Mouse (Mus musculus) midbrain, embryonic 13.5 days (tissue): ENCODE results near the gene Auts2. TPM values are rescaled to one million over a fixed set of nuclear protein-coding genes. Genes with fewer than 3 reads are reported as not detected.
A peak's percentile ranks its signal among the peaks of the same experiment; 100 is the strongest.

Experiments used
- ATAC-seq: fragments of 200-750 bp; cut with Nextera tagmentation; 2 replicates; pipeline ENCODE4 v1.8.0; 2017; ENCODE audit warnings: mild to moderate bottlenecking, moderate TSS enrichment, moderate library complexity
- H3K27ac ChIP-seq: fragments of 300-500 bp; sonication (generic); 2 replicates; pipeline ENCODE4 v1.5.1; 2015; ENCODE audit warnings: inconsistent platforms, mild to moderate bottlenecking, moderate library complexity
- H3K27me3 ChIP-seq: fragments of 300-500 bp; sonication (generic); 2 replicates; pipeline ENCODE4 v1.6.1; 2015; ENCODE audit warnings: mild to moderate bottlenecking, inconsistent platforms
- H3K36me3 ChIP-seq: fragments of 300-500 bp; sonication (generic); 2 replicates; pipeline ENCODE4 v1.6.1; 2015; ENCODE audit warnings: mild to moderate bottlenecking, inconsistent platforms
- H3K4me1 ChIP-seq: fragments of 300-500 bp; sonication (generic); replicated peaks from 2 replicates; pipeline ENCODE4 v1.6.1; 2015; ENCODE audit warnings: inconsistent platforms
- H3K4me2 ChIP-seq: fragments of 300-500 bp; sonication (generic); replicated peaks from 2 replicates; pipeline ENCODE4 v1.6.1; 2015; ENCODE audit warnings: moderate library complexity, mild to moderate bottlenecking, inconsistent platforms
- H3K4me3 ChIP-seq: fragments of 300-500 bp; sonication (generic); replicated peaks from 2 replicates; pipeline ENCODE4 v1.5.1; 2015; ENCODE audit warnings: mild to moderate bottlenecking, inconsistent platforms
- H3K9ac ChIP-seq: fragments of 300-500 bp; sonication (generic); replicated peaks from 2 replicates; pipeline ENCODE4 v1.6.1; 2015; ENCODE audit warnings: mild to moderate bottlenecking, inconsistent platforms
- H3K9me3 ChIP-seq: fragments of 300-500 bp; sonication (generic); 2 replicates; pipeline ENCODE4 v1.6.1; 2016; ENCODE audit warnings: mild to moderate bottlenecking, inconsistent platforms
- WGBS: fragments of 180-500 bp; shearing (Covaris S2); methylation state at CpG from one replicate; pipeline ENCODE4 v1.1.7; 2015; 5-methylcytosine and 5-hydroxymethylcytosine counted together
- polyA plus RNA-seq: library from polyadenylated mRNA; unstranded; fragments of >200 nt; fragmentation: Nextera tagmentation; extraction: Ambion mirVana; gene quantifications from 2 replicates; pipeline ENCODE4 v1.2.1, GENCODE M21; 2015

Gene Auts2
- polyA plus RNA-seq, 1 experiment from 2014 or later: 76.2 TPM

DNA sequence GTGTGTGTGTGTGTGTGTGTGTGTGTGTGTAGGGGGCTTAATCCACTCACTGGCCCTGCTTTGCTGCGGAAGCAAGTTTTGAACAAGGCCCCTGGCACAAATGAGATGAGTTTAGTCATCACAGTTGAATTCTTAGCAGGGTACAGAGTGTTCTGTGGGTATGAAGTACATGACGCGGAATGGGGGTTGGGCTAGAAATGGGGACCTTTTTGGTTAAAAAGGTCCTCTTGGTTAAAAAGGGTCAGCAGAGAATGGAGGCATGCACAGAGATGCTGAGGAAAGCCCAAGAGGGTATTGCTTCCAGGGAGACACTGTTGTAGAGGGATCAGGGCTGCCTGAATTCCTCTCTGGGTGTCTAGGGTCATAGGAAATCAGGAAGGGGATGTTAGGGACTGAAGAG, 945.6 kb downstream of the Auts2 start:
- Histone ChIP-seq H3K27me3 (peaks cover 31% of the 10 kb centered on the region), H3K4me1 (peaks cover 80% of the 10 kb centered on the region), H3K4me3 (no peak overlapping the region), H3K27ac (peak overlapping the region; percentile 77), H3K36me3 (no peaks in the 10 kb centered on the region), H3K4me2 (0 out of 2 replicates have a peak overlapping the region, but pooled peaks have one; percentile 30), H3K9me3 (no peaks in the 10 kb centered on the region), H3K9ac (no peak overlapping the region)
- ATAC-seq: no peak
- WGBS: 45% methylated on average over 3 of the region's 3 CpGs

DNA sequence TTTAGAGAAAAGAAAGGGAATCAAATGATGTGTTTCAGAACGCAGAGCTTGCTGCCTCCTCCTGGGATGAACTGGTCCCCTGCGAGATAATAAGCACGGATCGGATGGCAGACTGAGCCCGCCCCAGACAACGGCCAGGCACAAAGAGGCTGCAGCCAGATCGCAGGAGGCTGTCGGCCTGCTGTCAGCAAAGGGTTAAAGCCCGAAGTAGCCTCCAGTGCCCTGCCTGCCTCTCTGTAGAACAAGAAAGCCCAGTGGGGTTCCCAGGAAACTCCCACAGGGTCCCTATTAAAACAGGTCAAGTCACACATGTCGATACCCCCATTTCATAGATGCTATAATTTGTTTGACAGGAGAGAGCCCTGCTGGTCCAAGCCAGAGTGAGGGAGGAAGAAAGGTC, 946.6 kb downstream of the Auts2 start:
- Histone ChIP-seq H3K9me3 (no peaks in the 10 kb centered on the region), H3K4me1 (peaks cover 79% of the 10 kb centered on the region), H3K36me3 (no peaks in the 10 kb centered on the region), H3K9ac (peak overlapping the region; percentile 33; the same call in 1 of the 2 replicates), H3K27ac (peak overlapping the region; percentile 77), H3K27me3 (peaks cover 36% of the 10 kb centered on the region), H3K4me2 (peak overlapping the region; percentile 30), H3K4me3 (no peak overlapping the region)
- 0% methylated on average over 10 of the region's 10 CpGs for WGBS
- ATAC-seq: peak; percentile 6; the same call in 1 of the 2 replicates

DNA sequence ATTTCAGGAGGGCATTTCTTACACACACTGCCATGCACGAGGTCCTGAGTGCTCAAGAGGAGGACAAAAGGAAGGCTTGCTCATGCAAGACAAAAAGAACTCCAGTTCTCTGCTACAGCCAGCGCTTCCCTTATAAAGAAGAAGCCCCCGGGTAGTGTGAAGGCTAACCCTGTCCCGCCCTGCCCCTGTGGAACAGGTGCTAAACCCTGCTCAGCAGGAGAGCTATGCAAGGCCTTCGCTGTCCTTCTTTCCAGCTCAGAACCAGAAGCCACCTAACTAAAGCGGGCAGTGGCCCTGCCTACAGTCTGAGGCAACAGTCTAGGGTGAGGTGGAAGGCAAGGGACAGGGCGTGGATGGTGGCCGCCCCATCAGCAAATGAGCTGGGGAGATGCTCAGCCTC, 947.4 kb downstream of the Auts2 start:
- Histone ChIP-seq H3K27ac (peak overlapping the region; percentile 77), H3K27me3 (peaks cover 43% of the 10 kb centered on the region), H3K9me3 (no peaks in the 10 kb centered on the region), H3K4me2 (peak overlapping the region; percentile 30; the same call in 1 of the 2 replicates), H3K4me1 (peaks cover 71% of the 10 kb centered on the region), H3K36me3 (no peaks in the 10 kb centered on the region), H3K4me3 (no peak overlapping the region), H3K9ac (no peak overlapping the region)
- WGBS: 12% methylated on average over 8 of the region's 8 CpGs
- no peak for ATAC-seq

DNA sequence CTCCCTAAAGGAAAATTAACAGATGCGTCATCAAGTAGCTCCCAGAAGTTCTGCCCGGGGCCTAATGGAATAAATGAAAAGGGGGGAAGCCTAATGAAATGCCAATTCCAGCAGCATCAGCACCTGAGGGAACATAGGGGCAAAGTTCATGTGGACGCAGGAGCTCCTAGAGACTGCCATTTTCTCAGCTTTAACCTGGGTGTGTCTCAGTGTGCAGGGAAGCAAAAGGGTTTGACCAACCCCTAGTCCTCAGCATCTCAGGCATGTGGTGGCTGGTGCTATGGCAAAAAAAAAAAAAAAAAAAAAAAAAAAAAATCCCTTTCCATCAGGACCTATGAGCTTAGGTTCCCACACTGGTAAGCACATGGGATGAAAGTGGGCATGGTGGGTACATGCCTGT, 948.5 kb downstream of the Auts2 start:
- H3K4me3 ChIP-seq: no peak overlapping the region
- WGBS: 52% methylated on average over 3 of the region's 3 CpGs
- H3K27me3 ChIP-seq: peaks cover 50% of the 10 kb centered on the region
- no peak overlapping the region for H3K4me2 ChIP-seq
- H3K27ac ChIP-seq: no peak overlapping the region
- peaks cover 60% of the 10 kb centered on the region for H3K4me1 ChIP-seq
- H3K9ac ChIP-seq: no peak overlapping the region
- no peaks in the 10 kb centered on the region for H3K36me3 ChIP-seq
- no peak for ATAC-seq
- H3K9me3 ChIP-seq: no peaks in the 10 kb centered on the region

DNA sequence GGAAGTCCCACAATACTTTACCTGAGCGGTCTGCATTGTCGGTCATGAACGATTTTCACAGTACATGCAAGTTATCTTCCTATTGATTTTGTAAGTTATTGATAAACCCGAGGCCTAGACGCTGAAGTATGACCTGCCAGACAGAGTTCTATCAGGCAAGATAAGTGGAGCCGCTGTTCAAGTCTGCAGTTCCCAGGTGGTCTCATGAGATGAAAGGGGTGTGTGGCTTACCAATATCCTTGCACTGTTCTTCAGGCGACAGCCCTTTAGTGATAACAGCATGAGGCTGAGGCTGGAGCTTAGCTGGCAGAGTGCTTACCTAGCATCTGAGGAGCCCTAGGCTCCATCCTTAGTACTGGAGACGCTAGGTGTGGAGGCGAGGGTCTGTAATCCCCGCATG, 949.9 kb downstream of the Auts2 start:
- Histone ChIP-seq H3K27me3 (peaks cover 46% of the 10 kb centered on the region), H3K9me3 (no peaks in the 10 kb centered on the region), H3K36me3 (no peaks in the 10 kb centered on the region), H3K9ac (no peak overlapping the region), H3K27ac (no peak overlapping the region), H3K4me3 (no peak overlapping the region), H3K4me1 (peaks cover 46% of the 10 kb centered on the region), H3K4me2 (no peak overlapping the region)
- 86% methylated on average over 10 of the region's 10 CpGs for whole genome bisulfite sequencing
- ATAC-seq: no peak

DNA sequence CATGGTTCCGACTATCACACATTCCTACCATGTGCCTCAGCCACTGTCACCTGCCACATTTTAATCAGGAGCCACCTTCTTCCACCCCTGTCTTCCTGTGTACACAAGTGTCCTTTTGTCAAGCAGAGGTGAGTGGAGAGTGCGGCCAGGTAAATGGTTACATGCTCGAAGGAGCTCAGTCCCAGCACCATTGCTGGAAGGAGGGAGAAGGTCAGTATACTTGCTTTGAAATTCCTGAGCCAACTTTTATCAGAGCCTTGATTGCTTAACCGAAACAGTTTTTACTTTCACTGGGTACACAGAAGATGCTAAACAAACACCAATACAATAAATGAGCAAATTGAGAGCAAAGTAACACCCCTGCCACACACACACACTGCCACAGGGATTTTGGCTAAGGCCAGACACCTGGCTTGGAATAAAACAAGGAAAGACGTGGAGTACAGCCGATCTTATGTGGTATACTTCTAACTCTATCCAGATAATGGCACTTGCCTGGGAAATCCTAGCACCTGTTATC, 953.1 kb downstream of the Auts2 start:
- 93% methylated on average over 6 of the region's 6 CpGs for WGBS

DNA sequence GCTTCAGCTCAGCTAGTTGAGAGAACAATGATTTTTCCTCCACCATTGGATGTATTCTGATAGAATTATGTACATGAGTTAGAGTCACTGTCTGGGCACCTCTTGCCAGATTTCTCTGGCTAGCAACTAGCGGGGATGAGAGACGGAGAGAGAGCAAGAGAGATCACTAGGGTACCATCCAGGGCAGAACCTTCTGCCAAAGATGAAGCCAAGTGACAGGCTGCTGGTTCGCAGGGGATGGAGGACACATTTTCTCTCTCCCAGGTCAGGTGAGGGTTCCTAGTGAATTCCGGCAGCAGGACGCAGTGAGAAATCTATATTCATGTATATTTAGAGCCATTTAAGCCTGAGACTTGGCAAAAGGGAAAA, 956.8 kb downstream of the Auts2 start:
- Histone ChIP-seq H3K27me3 (peaks cover 43% of the 10 kb centered on the region), H3K4me3 (no peak overlapping the region), H3K4me2 (peak overlapping the region; percentile 42; the same call in 1 of the 2 replicates), H3K9me3 (no peaks in the 10 kb centered on the region), H3K4me1 (peaks cover 49% of the 10 kb centered on the region), H3K36me3 (no peaks in the 10 kb centered on the region), H3K9ac (peak overlapping the region; percentile 39), H3K27ac (peak overlapping the region; percentile 80)
- ATAC-seq: no peak
- WGBS: 53% methylated on average over 5 of the region's 5 CpGs

More for the DNA sequence above, 953.1 kb downstream of the Auts2 start:
- H3K4me2 ChIP-seq: no peak overlapping the region
- H3K4me1 ChIP-seq: peaks cover 33% of the 10 kb centered on the region
- H3K4me3 ChIP-seq: no peak overlapping the region
- H3K27ac ChIP-seq: no peak overlapping the region
- H3K27me3 ChIP-seq: peaks cover 38% of the 10 kb centered on the region
- H3K9ac ChIP-seq: no peak overlapping the region
- no peaks in the 10 kb centered on the region for H3K9me3 ChIP-seq
- H3K36me3 ChIP-seq: no peaks in the 10 kb centered on the region
- no peak for ATAC-seq

DNA sequence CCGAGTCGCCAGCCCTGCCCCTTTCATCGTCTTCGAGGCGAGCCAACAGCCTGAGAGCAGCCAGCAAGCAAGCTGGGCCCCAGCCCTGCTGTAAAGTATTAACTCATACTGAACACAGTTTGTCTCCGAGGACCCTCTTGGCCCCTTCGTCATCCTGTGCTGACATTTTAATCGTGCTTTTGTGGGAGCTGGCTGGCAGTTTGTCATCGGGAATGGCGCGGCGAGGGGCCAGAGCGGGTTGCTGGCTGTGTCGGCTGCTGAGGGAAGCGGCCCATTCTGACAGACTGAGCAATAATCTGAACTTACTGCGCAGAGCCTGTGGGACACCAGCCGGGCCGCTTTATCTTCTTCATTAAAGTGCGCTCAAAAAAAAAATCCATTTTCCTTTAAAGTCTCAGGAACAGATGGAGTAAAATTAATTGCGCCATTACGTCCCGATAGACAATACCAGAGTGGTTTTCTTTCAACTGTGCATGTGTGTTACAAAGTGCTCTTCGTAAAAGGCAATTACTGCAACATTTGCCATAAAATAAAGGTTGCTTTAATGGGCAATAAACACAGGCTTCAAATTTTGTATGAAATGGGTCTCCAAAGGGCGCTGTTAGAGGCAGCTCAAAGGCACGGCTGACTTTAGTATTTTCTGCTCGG, 957.3 kb downstream of the Auts2 start:
- Histone ChIP-seq H3K4me2 (peak overlapping the region; percentile 42), H3K27ac (peak overlapping the region; percentile 80), H3K36me3 (no peaks in the 10 kb centered on the region), H3K27me3 (peaks cover 39% of the 10 kb centered on the region), H3K9ac (peak overlapping the region; percentile 39), H3K9me3 (no peaks in the 10 kb centered on the region), H3K4me1 (peaks cover 54% of the 10 kb centered on the region), H3K4me3 (no peak overlapping the region; the same call in 1 of the 2 replicates)
- peak; percentile 83 for ATAC-seq
- WGBS: 13% methylated on average over 26 of the region's 26 CpGs

DNA sequence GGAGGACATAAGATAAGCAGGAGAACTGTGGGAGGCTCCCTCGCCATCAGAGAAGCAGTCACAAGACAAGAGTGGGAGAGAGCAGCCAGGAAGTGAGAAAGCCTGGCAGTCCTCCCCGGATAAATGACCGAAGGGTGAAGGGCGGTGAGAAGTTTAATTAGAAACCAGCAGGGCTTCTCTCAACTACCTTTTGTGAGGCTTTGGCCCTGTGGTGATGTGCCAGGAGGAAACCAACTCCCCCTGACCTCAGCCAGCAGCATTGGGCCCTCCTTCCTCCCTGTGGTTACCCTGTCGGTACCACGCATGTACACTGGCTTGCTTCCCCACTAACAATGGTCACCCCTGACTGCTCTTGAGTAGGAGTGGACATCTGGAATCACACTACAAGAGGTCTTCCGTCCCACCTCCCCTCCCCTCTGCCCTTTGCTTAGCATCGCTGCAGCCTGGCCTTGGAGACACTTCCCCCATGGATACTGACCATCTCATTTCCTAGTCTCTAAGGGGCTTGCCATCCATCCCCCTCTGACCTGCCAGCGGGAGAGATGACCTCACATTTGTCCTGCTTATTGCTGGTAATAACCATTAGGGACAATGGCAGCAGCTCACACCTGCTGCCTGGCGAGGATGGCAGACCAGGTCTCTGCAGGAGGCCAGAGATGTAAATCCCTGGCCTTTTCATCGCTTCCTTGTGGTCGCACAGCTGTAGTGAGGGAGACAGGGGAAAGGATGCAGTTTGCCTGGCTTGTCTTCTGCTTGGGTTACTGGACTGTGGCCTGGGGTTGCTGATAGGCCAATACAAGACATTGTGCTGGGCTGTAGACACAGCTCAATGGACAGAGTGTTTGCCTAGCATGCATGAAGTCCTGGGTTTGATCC, 958.6 kb downstream of the Auts2 start:
- peaks cover 65% of the 10 kb centered on the region for H3K4me1 ChIP-seq
- no peaks in the 10 kb centered on the region for H3K36me3 ChIP-seq
- 0 out of 2 replicates have a peak overlapping the region, but pooled peaks have one; percentile 20 for H3K9ac ChIP-seq
- H3K9me3 ChIP-seq: no peaks in the 10 kb centered on the region
- WGBS: 19% methylated on average over 12 of the region's 12 CpGs
- H3K4me2 ChIP-seq: no peak overlapping the region
- H3K27ac ChIP-seq: peak overlapping the region; percentile 80
- H3K4me3 ChIP-seq: no peak overlapping the region
- H3K27me3 ChIP-seq: peaks cover 38% of the 10 kb centered on the region
- ATAC-seq: no peak

DNA sequence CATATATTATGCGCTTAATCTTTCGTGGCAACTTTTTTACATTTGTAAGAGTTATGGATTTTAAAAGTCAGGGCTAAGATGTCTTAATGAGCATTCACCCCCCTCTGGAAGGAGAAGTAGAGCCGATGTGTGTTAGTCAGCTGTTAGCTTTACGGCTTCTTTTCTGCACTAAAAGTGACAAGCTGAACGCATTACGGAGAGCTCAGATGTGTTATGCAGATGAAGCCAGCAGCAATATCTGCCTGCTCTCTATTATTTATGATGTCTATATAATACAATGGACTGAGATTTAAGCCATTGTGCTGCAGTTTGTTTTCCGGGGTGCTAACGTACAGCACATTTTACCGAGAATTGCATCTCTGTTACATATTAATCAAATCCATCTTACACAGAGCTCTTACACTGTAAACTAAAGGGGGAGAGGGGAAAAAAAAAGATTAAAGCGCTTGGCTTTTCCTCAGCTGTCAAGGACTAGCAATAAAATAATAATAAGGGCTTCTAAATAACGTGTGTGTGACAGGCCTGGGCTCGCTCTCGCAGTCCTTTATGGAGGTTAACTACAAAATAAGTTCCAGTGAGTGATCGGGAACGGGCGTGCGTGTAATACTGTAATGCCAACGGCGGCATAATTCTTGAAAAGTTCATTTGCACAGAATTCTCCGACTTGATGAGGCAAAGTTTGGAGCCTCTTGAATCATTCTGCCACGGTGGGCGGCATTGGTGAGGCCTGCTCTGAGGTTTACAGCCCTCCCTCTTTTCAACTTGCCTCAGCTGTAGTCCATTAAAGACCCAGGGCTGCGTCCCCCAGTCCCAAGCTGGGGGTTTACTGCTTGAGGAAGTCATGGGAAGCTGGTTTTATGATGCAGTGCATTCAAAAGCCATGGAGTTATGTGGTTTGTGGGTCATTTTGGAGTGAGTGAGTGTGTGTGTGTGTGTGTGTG, 961.8 kb downstream of the Auts2 start:
- peak overlapping the region; percentile 54 for H3K27ac ChIP-seq
- H3K36me3 ChIP-seq: no peaks in the 10 kb centered on the region
- H3K4me2 ChIP-seq: no peak overlapping the region
- peaks cover 64% of the 10 kb centered on the region for H3K4me1 ChIP-seq
- peaks cover 53% of the 10 kb centered on the region for H3K27me3 ChIP-seq
- H3K9ac ChIP-seq: no peak overlapping the region
- H3K4me3 ChIP-seq: no peak overlapping the region
- no peaks in the 10 kb centered on the region for H3K9me3 ChIP-seq
- no peak for ATAC-seq
- WGBS: 49% methylated on average over 23 of the region's 23 CpGs

DNA sequence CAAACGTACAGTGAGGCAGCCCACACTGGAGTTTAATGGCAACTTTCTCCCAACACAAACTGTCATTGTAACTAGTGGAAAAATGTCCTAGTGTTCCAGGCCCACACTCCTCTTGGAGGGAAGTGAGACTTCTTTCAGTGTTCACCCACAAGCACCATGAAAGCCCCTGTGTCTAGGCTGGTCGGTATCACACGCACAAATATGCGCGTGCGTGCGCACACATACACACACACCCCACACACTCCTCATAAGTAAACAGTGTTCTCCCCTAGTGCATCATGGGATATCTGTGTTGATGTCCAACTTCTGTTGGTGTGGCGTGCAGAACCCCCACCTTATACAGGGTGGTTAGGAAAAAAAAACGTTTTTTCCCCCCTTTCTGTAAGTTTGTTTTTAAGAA, 964.4 kb downstream of the Auts2 start:
- Histone ChIP-seq H3K9ac (no peak overlapping the region), H3K4me2 (no peak overlapping the region), H3K36me3 (no peaks in the 10 kb centered on the region), H3K4me1 (peaks cover 63% of the 10 kb centered on the region), H3K4me3 (no peak overlapping the region), H3K27ac (no peak overlapping the region), H3K27me3 (peaks cover 46% of the 10 kb centered on the region), H3K9me3 (no peaks in the 10 kb centered on the region)
- WGBS: 91% methylated on average over 9 of the region's 9 CpGs
- no peak for ATAC-seq
